18 mouse cellular contexts compared by ENCODE assay signal in the genomic region with DNA sequence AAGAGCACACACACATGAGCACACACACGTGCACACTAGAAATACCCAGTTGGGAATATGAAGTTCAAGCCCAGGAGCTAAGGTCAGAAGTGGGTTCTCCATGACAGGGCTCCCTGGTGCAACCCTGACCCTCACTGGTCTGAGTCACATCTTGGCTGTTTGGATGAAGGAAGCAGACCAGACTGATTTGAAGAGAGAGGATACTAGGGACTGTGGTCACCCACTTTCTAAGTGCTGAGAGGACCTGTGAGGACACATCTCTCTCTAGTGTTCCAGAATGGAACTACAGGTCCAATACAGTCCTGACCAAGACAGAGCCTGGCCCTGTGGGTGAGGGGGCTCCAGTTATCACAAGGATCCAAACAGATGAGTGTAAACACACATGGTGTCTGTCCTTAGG. TPM values are rescaled to one million over a fixed set of nuclear protein-coding genes. Genes with fewer than 3 reads are reported as not detected.
DNase-seq lines count a peak whose midpoint lies in the region; ATAC-seq and TF ChIP-seq lines count a peak whose summit lies in the region.
"Had no signal": no experiment of that assay in that cellular context is flagged by ENCODE, and none has a peak within 500 bp of the region (broad histone marks: within the 10 kb centered on the region; RNA-seq: fewer than 3 reads in every experiment).

No protein-coding gene starts in this region.

- no peaks in the 10 kb centered on the region for H3K36me3 ChIP-seq in heart, adult 2 months (ENCODE audit: control insufficient read depth, insufficient read depth, low read length)
- H3K36me3 ChIP-seq in heart, embryonic 11.5 days (ENCODE audit: control insufficient read depth, insufficient read depth, low read length), result no peaks in the 10 kb centered on the region
- peaks cover 3% of the 10 kb centered on the region; the same call in 1 of the 2 replicates for H3K36me3 ChIP-seq in liver, postnatal 0 days (replicated peaks; ENCODE audit: insufficient read depth, low read length)
- no peaks in the 10 kb centered on the region for H3K36me3 ChIP-seq in liver, embryonic 11.5 days (ENCODE audit: control insufficient read depth, insufficient read depth, low read length)
- peaks cover 91% of the 10 kb centered on the region for H3K36me3 ChIP-seq in E14TG2a.4 (ENCODE audit: insufficient read depth, low read length)

- no peak overlapping the region for H3K9ac ChIP-seq in heart, adult 2 months (ENCODE audit: low read depth, low read length)
- no peak overlapping the region for H3K9ac ChIP-seq in heart, embryonic 11.5 days (ENCODE audit: low read depth, low read length)
- H3K9ac ChIP-seq in liver, postnatal 0 days (replicated peaks), result no peak overlapping the region
- no peak overlapping the region for H3K9ac ChIP-seq in liver, embryonic 11.5 days (ENCODE audit: low read depth, low read length)
- H3K9ac ChIP-seq: forebrain, embryonic 12.5 days had no signal

- no peak overlapping the region for H3K27ac ChIP-seq in heart, adult 2 months
- no peak overlapping the region for H3K27ac ChIP-seq in heart, embryonic 11.5 days (ENCODE audit: low read depth, low read length)
- no peak overlapping the region for H3K27ac ChIP-seq in liver, postnatal 0 days (ENCODE audit: low read depth)
- no peak overlapping the region for H3K27ac ChIP-seq in liver, embryonic 11.5 days (ENCODE audit: low read depth, low read length)
- H3K27ac ChIP-seq: forebrain, embryonic 12.5 days had no signal

- no peak for TF ChIP-seq EP300 in heart, adult 2 months (IDR thresholded peaks at IDR 0.05; ENCODE audit: insufficient read depth, low read depth, low read length)
- no peak for TF ChIP-seq EP300 in liver, postnatal 0 days (IDR thresholded peaks at IDR 0.05; ENCODE audit: low read depth)

- no peak for DNase-seq in heart, adult 2 months
- no peak for DNase-seq in liver, postnatal 0 days
- no peak for DNase-seq in liver, embryonic 11.5 days (ENCODE audit: low spot score)
- peak; percentile 63 for DNase-seq in adrenal gland, postnatal 14 days
- DNase-seq in right cerebral cortex, postnatal 25 days, result no peak
- no peak for DNase-seq in frontal cortex, postnatal 14 days (ENCODE audit: low spot score in 2 of 2)
- DNase-seq: cerebellum, adult 8-10 months; heart, adult 11 months; kidney, postnatal 10 days; layer of hippocampus, adult 9-11 months; lung, adult 2 months; right cerebral cortex, postnatal 4 days; thymus, postnatal 14 days had no signal

- WGBS in heart, adult 2 months, result 86% methylated on average over 1 of the region's 1 CpGs
- 85% methylated on average over 1 of the region's 1 CpGs for WGBS in heart, embryonic 11.5 days (ENCODE audit: insufficient replicate concordance)
- 78% methylated on average over 1 of the region's 1 CpGs for WGBS in liver, postnatal 0 days (ENCODE audit: insufficient replicate concordance)
- 79% methylated on average over 1 of the region's 1 CpGs for WGBS in liver, embryonic 11.5 days

- TF ChIP-seq CTCF in heart, adult 2 months (IDR thresholded peaks at IDR 0.05), result peak; percentile 47
- TF ChIP-seq CTCF in liver, postnatal 0 days (IDR thresholded peaks at IDR 0.05; ENCODE audit: low read depth), result peak; percentile 59
- TF ChIP-seq CTCF in E14TG2a.4 (conservative IDR thresholded peaks at IDR 0.05; ENCODE audit: low read length), result 0 out of 2 replicates have a peak, but pooled peaks have one; percentile 6

- no peaks in the 10 kb centered on the region; the same call in 1 of the 2 replicates for H3K79me2 ChIP-seq in heart, adult 2 months (replicated peaks; ENCODE audit: control insufficient read depth, insufficient read depth, low read length)

- H3K9me3 ChIP-seq in heart, embryonic 11.5 days (replicated peaks; ENCODE audit: control insufficient read depth, low read length), result no peaks in the 10 kb centered on the region
- no peaks in the 10 kb centered on the region for H3K9me3 ChIP-seq in liver, postnatal 0 days (ENCODE audit: low read length)
- no peaks in the 10 kb centered on the region for H3K9me3 ChIP-seq in liver, embryonic 11.5 days (ENCODE audit: control insufficient read depth, low read length)
- no peaks in the 10 kb centered on the region for H3K9me3 ChIP-seq in E14TG2a.4 (ENCODE audit: low read length)
- H3K9me3 ChIP-seq: forebrain, embryonic 12.5 days had no signal

- intact Hi-C loops in heart, adult 2 months (cut with DNase I), result loop anchor here (5.0 to 10.0 kb wide), 2 partner anchors 132 to 529 kb away; partner anchors contain the start of gene Mllt1

- H3K4me3 ChIP-seq in heart, adult 2 months, result no peak overlapping the region
- H3K4me3 ChIP-seq in heart, embryonic 11.5 days (ENCODE audit: low read depth, low read length), result no peak overlapping the region
- H3K4me3 ChIP-seq in liver, postnatal 0 days (ENCODE audit: low read depth, low read length), result no peak overlapping the region
- no peak overlapping the region for H3K4me3 ChIP-seq in liver, embryonic 11.5 days (ENCODE audit: low read depth, low read length)
- no peak overlapping the region for H3K4me3 ChIP-seq in E14TG2a.4 (replicated peaks; ENCODE audit: low read length)
- H3K4me3 ChIP-seq: forebrain, embryonic 12.5 days had no signal

- TF ChIP-seq POLR2A in heart, adult 2 months (IDR thresholded peaks at IDR 0.05; ENCODE audit: insufficient read depth, low read depth, low read length), result no peak

- no peaks in the 10 kb centered on the region for H3K27me3 ChIP-seq in heart, adult 2 months (ENCODE audit: control insufficient read depth, insufficient read depth, low read length)
- H3K27me3 ChIP-seq in heart, embryonic 11.5 days (ENCODE audit: control insufficient read depth, insufficient read depth, low read length), result peaks cover 2% of the 10 kb centered on the region; the same call in 1 of the 2 replicates
- no peaks in the 10 kb centered on the region for H3K27me3 ChIP-seq in liver, postnatal 0 days (ENCODE audit: insufficient read depth, low read length)
- no peaks in the 10 kb centered on the region for H3K27me3 ChIP-seq in liver, embryonic 11.5 days (replicated peaks; ENCODE audit: control insufficient read depth, insufficient read depth, low read length)
- no peaks in the 10 kb centered on the region for H3K27me3 ChIP-seq in E14TG2a.4 (ENCODE audit: insufficient read depth, low read length)
- H3K27me3 ChIP-seq: forebrain, embryonic 12.5 days had no signal

- peaks cover 9% of the 10 kb centered on the region for H3K4me1 ChIP-seq in heart, adult 2 months (ENCODE audit: control insufficient read depth, insufficient read depth, low read length)
- peaks cover 10% of the 10 kb centered on the region for H3K4me1 ChIP-seq in heart, embryonic 11.5 days (ENCODE audit: control insufficient read depth, insufficient read depth, low read length)
- H3K4me1 ChIP-seq in liver, postnatal 0 days (ENCODE audit: insufficient read depth), result peaks cover 5% of the 10 kb centered on the region
- H3K4me1 ChIP-seq in liver, embryonic 11.5 days (replicated peaks; ENCODE audit: control insufficient read depth, insufficient read depth, low read length), result 0 out of 2 replicates have a peak, but pooled peaks cover 4% of the 10 kb centered on the region
- peaks cover 34% of the 10 kb centered on the region for H3K4me1 ChIP-seq in E14TG2a.4 (replicated peaks; ENCODE audit: low read depth, low read length)

- H3K4me2 ChIP-seq in heart, embryonic 11.5 days, result no peak overlapping the region
- H3K4me2 ChIP-seq in liver, postnatal 0 days (ENCODE audit: low read depth, low read length), result no peak overlapping the region
- no peak overlapping the region for H3K4me2 ChIP-seq in liver, embryonic 11.5 days
- H3K4me2 ChIP-seq: forebrain, embryonic 12.5 days had no signal

- no peak for ATAC-seq in heart, embryonic 11.5 days (replicated peaks; ENCODE audit: insufficient number of reproducible peaks, low FRiP score, low TSS enrichment)
- ATAC-seq in liver, postnatal 0 days, result no peak
- no peak for ATAC-seq in liver, embryonic 11.5 days (replicated peaks; ENCODE audit: low FRiP score)
- ATAC-seq: inflammation-experienced regulatory T-cells, adult 6 months had no signal

RNA-seq across cellular contexts. Expression of gene Rfx2, which starts 25.0 kb away (rescaled TPM):
- total RNA-seq in heart, adult 2 months (2021), result 1 to 10 TPM; 2.8 to 3.0 TPM
- 5.1 and 6.0 TPM in 2 replicates for polyA plus RNA-seq in heart, adult 2 months (2012; rRNA removed)
- 3.2 and 3.3 TPM in 2 replicates for polyA plus RNA-seq in heart, embryonic 11.5 days (2014; fragmentation: Nextera tagmentation; extraction: Ambion mirVana)
- polyA plus RNA-seq in liver, postnatal 0 days (2015; fragmentation: Nextera tagmentation; extraction: Ambion mirVana), result 3.1 and 3.6 TPM in 2 replicates
- polyA plus RNA-seq in liver, embryonic 11.5 days (2014; fragmentation: Nextera tagmentation; extraction: Ambion mirVana), result 9.0 and 9.5 TPM in 2 replicates
- total RNA-seq in adrenal gland, postnatal 14 days (2021), result 5.9 and 6.0 TPM in 2 replicates

RNA-seq across cellular contexts. Expression of gene Prr22, which starts 35.7 kb away (rescaled TPM):
- under 1 TPM; 0.11 to 0.29 TPM for total RNA-seq in heart, adult 2 months (2021)
- 1.2 and 2.0 TPM in 2 replicates for polyA plus RNA-seq in heart, adult 2 months (2012; rRNA removed)
- 0.97 and 1.0 TPM in 2 replicates for polyA plus RNA-seq in heart, embryonic 11.5 days (2014; fragmentation: Nextera tagmentation; extraction: Ambion mirVana)
- 0.20 and 0.23 TPM in 2 replicates for polyA plus RNA-seq in liver, postnatal 0 days (2015; fragmentation: Nextera tagmentation; extraction: Ambion mirVana)
- 1.6 and 1.8 TPM in 2 replicates for polyA plus RNA-seq in liver, embryonic 11.5 days (2014; fragmentation: Nextera tagmentation; extraction: Ambion mirVana)
- 0.30 and 1.0 TPM in 2 replicates for total RNA-seq in adrenal gland, postnatal 14 days (2021)

RNA-seq across cellular contexts. Expression of gene Dus3l, which starts 41.2 kb away (rescaled TPM):
- total RNA-seq in heart, adult 2 months (2021), result 10 to 100 TPM; 17.7 to 19.4 TPM
- polyA plus RNA-seq in heart, adult 2 months (2012; rRNA removed), result 36.2 and 38.7 TPM in 2 replicates
- 28.4 and 32.1 TPM in 2 replicates for polyA plus RNA-seq in heart, embryonic 11.5 days (2014; fragmentation: Nextera tagmentation; extraction: Ambion mirVana)
- 9.1 TPM in 2 replicates for polyA plus RNA-seq in liver, postnatal 0 days (2015; fragmentation: Nextera tagmentation; extraction: Ambion mirVana)
- 34.5 and 36.9 TPM in 2 replicates for polyA plus RNA-seq in liver, embryonic 11.5 days (2014; fragmentation: Nextera tagmentation; extraction: Ambion mirVana)
- 29.1 and 37.2 TPM in 2 replicates for total RNA-seq in adrenal gland, postnatal 14 days (2021)

RNA-seq across cellular contexts. Expression of gene Nrtn, which starts 48.5 kb away (rescaled TPM):
- total RNA-seq in heart, adult 2 months (2021), result 10 to 100 TPM; 24.4 to 26.8 TPM
- 26.2 and 49.3 TPM in 2 replicates for polyA plus RNA-seq in heart, adult 2 months (2012; rRNA removed)
- 4.6 and 5.2 TPM in 2 replicates for polyA plus RNA-seq in heart, embryonic 11.5 days (2014; fragmentation: Nextera tagmentation; extraction: Ambion mirVana)
- polyA plus RNA-seq in liver, postnatal 0 days (2015; fragmentation: Nextera tagmentation; extraction: Ambion mirVana), result 1.2 and 2.2 TPM in 2 replicates
- 5.2 and 5.3 TPM in 2 replicates for polyA plus RNA-seq in liver, embryonic 11.5 days (2014; fragmentation: Nextera tagmentation; extraction: Ambion mirVana)
- 4.5 and 4.8 TPM in 2 replicates for total RNA-seq in adrenal gland, postnatal 14 days (2021)
- total RNA-seq: megakaryocyte-erythroid progenitor cell, adult 5-6 weeks had no signal
- polyA plus RNA-seq: inflammation-experienced regulatory T-cells, adult 6 months had no signal

Comparison
In these comparisons a context has a peak if more than half of its experiments do, and no peak if none do; other contexts are left out.
1. CTCF ChIP-seq: peak in every context shown above with its lines; median percentile 59 in liver, postnatal 0 days; 47 in heart, adult 2 months; 6 in E14TG2a.4.